Mouse (Mus musculus): ENCODE measurements around the gene Arhgap23. TPM values are rescaled to one million over a fixed set of nuclear protein-coding genes. Genes with fewer than 3 reads are reported as not detected.

The Arhgap23 gene
- total and polyA plus RNA-seq, 2 experiments from 2014 or later, result 9.6 to 80.2 TPM

GRCm38 (mm10) chr11:97545808-97546560, 130.7 kb downstream of the Arhgap23 start:
- 8% methylated on average over 26 of the region's 26 CpGs for WGBS
- Histone ChIP-seq H3K36me3 (ENCODE audit: insufficient read depth, low read length) (peaks cover 4% of the 10 kb centered on the region), H3K4me3 (ENCODE audit: low read depth, low read length) (peak overlapping the region; percentile 42), H3K4me1 (ENCODE audit: insufficient read depth, low read length) (peaks cover 14% of the 10 kb centered on the region), H3K27me3 (ENCODE audit: insufficient read depth, low read length) (no peaks in the 10 kb centered on the region), H3K27ac (ENCODE audit: low read depth, low read length) (no peak overlapping the region), H3K9me3 (ENCODE audit: low read length) (no peaks in the 10 kb centered on the region), H3K9ac (replicated peaks; ENCODE audit: low read length, poor library complexity, severe bottlenecking) (peak overlapping the region; percentile 59), H3K4me2 (ENCODE audit: low read depth, low read length, poor library complexity, severe bottlenecking) (peak overlapping the region; percentile 65)
- no peak for TF ChIP-seq CTCF (IDR thresholded peaks at IDR 0.05)
- DNase-seq (ENCODE audit: low spot score), result no peak
- no peak for ATAC-seq (ENCODE audit: low FRiP score)

DNA sequence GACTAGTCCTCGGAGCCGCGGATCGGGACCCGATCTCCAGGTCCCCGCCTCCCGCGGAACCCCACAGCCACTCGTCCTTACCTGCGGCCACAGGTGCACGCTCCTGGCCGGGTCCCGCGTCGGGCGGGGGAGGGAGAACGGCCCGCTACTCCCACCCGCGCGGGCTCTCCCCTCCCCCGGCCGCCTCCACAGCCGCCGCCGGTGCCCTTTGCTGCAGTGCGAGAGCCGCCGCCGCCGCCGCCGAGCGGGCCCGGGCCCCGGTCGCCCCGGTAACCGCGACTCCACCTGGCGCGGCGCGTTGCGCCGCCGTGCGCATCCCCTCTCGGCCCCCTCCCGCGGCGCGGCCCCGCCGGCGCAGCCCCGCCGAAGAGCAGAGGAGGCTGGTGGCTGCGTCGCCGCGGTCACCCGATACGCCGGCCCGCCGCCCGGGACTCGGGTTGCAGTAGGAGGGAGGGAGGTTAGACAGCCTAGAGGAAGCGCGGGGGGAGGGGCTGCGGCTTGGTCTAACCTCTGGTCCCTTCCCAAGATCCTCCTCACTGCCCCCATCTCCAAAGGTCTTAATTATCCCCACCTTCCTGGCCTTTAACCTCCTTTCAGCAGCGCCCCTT, 131.6 kb downstream of the Arhgap23 start:
- 1% methylated on average over 37 of the region's 73 CpGs for WGBS
- H3K4me3 ChIP-seq (ENCODE audit: low read depth, low read length), result peak overlapping the region; percentile 42
- no peaks in the 10 kb centered on the region for H3K9me3 ChIP-seq (ENCODE audit: low read length)
- H3K4me2 ChIP-seq (ENCODE audit: low read depth, low read length, poor library complexity, severe bottlenecking), result peak overlapping the region; percentile 65
- ATAC-seq (ENCODE audit: low FRiP score) (peak; percentile 48; the same call in 1 of the 2 replicates), DNase-seq (ENCODE audit: low spot score) (no peak)
- peaks cover 4% of the 10 kb centered on the region for H3K36me3 ChIP-seq (ENCODE audit: insufficient read depth, low read length)
- H3K4me1 ChIP-seq (ENCODE audit: insufficient read depth, low read length), result peaks cover 14% of the 10 kb centered on the region
- TF ChIP-seq CTCF (IDR thresholded peaks at IDR 0.05), result no peak
- H3K27me3 ChIP-seq (ENCODE audit: insufficient read depth, low read length), result no peaks in the 10 kb centered on the region; the same call in 1 of the 2 replicates
- no peak overlapping the region for H3K27ac ChIP-seq (ENCODE audit: low read depth, low read length)
- peak overlapping the region; percentile 59 for H3K9ac ChIP-seq (replicated peaks; ENCODE audit: low read length, poor library complexity, severe bottlenecking)

- Histone ChIP-seq H3K27me3 (ENCODE audit: insufficient read depth, low read length) (no peaks in the 10 kb centered on the region; the same call in 1 of the 2 replicates), H3K27ac (ENCODE audit: low read depth, low read length) (no peak overlapping the region), H3K9ac (replicated peaks; ENCODE audit: low read length, poor library complexity, severe bottlenecking) (no peak overlapping the region; the same call in 1 of the 2 replicates), H3K4me3 (ENCODE audit: low read depth, low read length) (no peak overlapping the region), H3K4me2 (ENCODE audit: low read depth, low read length, poor library complexity, severe bottlenecking) (no peak overlapping the region), H3K4me1 (ENCODE audit: insufficient read depth, low read length) (peaks cover 20% of the 10 kb centered on the region), H3K36me3 (ENCODE audit: insufficient read depth, low read length) (peaks cover 4% of the 10 kb centered on the region; the same call in 1 of the 2 replicates), H3K9me3 (ENCODE audit: low read length) (no peaks in the 10 kb centered on the region)
- TF ChIP-seq CTCF (IDR thresholded peaks at IDR 0.05), result peak; percentile 33
- 68% methylated on average over 12 of the region's 12 CpGs for WGBS
- DNase-seq (ENCODE audit: low spot score) (no peak), ATAC-seq (ENCODE audit: low FRiP score) (no peak)
These were observed 132.8 kb downstream of the Arhgap23 start for GRCm38 (mm10) chr11:97547957-97548706.

DNA sequence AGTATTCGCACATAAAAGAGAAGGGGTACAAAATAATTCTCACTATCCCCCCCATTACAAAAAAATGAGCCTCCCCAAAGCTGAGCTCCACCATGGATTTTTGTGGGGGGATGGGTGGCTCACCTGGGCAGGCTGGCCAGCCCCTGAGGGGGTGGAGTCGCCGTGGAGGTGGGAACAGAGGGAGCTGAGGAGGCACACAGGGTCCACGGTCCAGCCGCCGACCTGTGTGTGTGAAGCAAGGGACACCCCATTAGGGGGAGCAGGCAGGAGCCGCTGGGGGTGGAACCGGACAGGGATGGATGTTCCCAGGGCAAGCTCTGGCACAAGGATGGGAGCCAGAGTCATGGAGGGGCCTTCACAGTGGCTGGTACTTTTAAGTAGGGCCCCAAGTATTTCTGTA, 133.4 kb downstream of the Arhgap23 start:
- Histone ChIP-seq H3K9ac (replicated peaks; ENCODE audit: low read length, poor library complexity, severe bottlenecking) (no peak overlapping the region), H3K27me3 (ENCODE audit: insufficient read depth, low read length) (no peaks in the 10 kb centered on the region; the same call in 1 of the 2 replicates), H3K9me3 (ENCODE audit: low read length) (no peaks in the 10 kb centered on the region), H3K4me2 (ENCODE audit: low read depth, low read length, poor library complexity, severe bottlenecking) (no peak overlapping the region), H3K27ac (ENCODE audit: low read depth, low read length) (no peak overlapping the region), H3K4me3 (ENCODE audit: low read depth, low read length) (no peak overlapping the region), H3K36me3 (ENCODE audit: insufficient read depth, low read length) (peaks cover 4% of the 10 kb centered on the region; the same call in 1 of the 2 replicates), H3K4me1 (ENCODE audit: insufficient read depth, low read length) (peaks cover 14% of the 10 kb centered on the region)
- ATAC-seq (ENCODE audit: low FRiP score) (no peak), DNase-seq (ENCODE audit: low spot score) (no peak)
- WGBS, result 65% methylated on average over 8 of the region's 8 CpGs
- TF ChIP-seq CTCF (IDR thresholded peaks at IDR 0.05), result no peak

Other genes with a start within 250 kb of the Arhgap23 start
- gene Kpnb1, start 227.7 kb upstream of the Arhgap23 start, total RNA-seq (2014; rRNA removed), result 104 and 118 TPM in 2 replicates
- gene Kpnb1, start 227.7 kb upstream of the Arhgap23 start, polyA plus RNA-seq (2015; fragmentation: Nextera tagmentation; extraction: Ambion mirVana), result 23.0 and 25.0 TPM in 2 replicates
- gene Npepps, start 134.9 kb upstream of the Arhgap23 start, total RNA-seq (2014; rRNA removed), result 52.5 and 81.0 TPM in 2 replicates
- 97.8 and 109 TPM in 2 replicates for gene Npepps, start 134.9 kb upstream of the Arhgap23 start, polyA plus RNA-seq (2015; fragmentation: Nextera tagmentation; extraction: Ambion mirVana)
- gene Mrpl45, start 99.8 kb upstream of the Arhgap23 start, total RNA-seq (2014; rRNA removed), result 21.4 and 29.1 TPM in 2 replicates
- 33.0 and 36.0 TPM in 2 replicates for gene Mrpl45, start 99.8 kb upstream of the Arhgap23 start, polyA plus RNA-seq (2015; fragmentation: Nextera tagmentation; extraction: Ambion mirVana)
- 0.57 and 0.71 TPM in 2 replicates for gene Gpr179, start 63.5 kb upstream of the Arhgap23 start, total RNA-seq (2014; rRNA removed)
- 0.66 and 0.78 TPM in 2 replicates for gene Gpr179, start 63.5 kb upstream of the Arhgap23 start, polyA plus RNA-seq (2015; fragmentation: Nextera tagmentation; extraction: Ambion mirVana)
- gene Socs7, start 53.0 kb upstream of the Arhgap23 start, total RNA-seq (2014; rRNA removed), result 54.9 and 60.4 TPM in 2 replicates
- 6.9 and 7.4 TPM in 2 replicates for gene Socs7, start 53.0 kb upstream of the Arhgap23 start, polyA plus RNA-seq (2015; fragmentation: Nextera tagmentation; extraction: Ambion mirVana)
- gene 4933428G20Rik, start 84.8 kb downstream of the Arhgap23 start, total RNA-seq (2014; rRNA removed), result 0.28 TPM in 1 of 2 replicates, not detected in the other
- 0.34 and 0.91 TPM in 2 replicates for gene 4933428G20Rik, start 84.8 kb downstream of the Arhgap23 start, polyA plus RNA-seq (2015; fragmentation: Nextera tagmentation; extraction: Ambion mirVana)
- gene Srcin1, start 160.7 kb downstream of the Arhgap23 start, total RNA-seq (2014; rRNA removed), result 95.0 and 100 TPM in 2 replicates
- gene Srcin1, start 160.7 kb downstream of the Arhgap23 start, polyA plus RNA-seq (2015; fragmentation: Nextera tagmentation; extraction: Ambion mirVana), result 13.1 and 14.0 TPM in 2 replicates
- gene Epop, start 214.2 kb downstream of the Arhgap23 start, total RNA-seq (2014; rRNA removed), result 5.0 and 8.4 TPM in 2 replicates
- gene Epop, start 214.2 kb downstream of the Arhgap23 start, polyA plus RNA-seq (2015; fragmentation: Nextera tagmentation; extraction: Ambion mirVana), result 1.5 and 1.6 TPM in 2 replicates
- 43.9 and 52.8 TPM in 2 replicates for gene Mllt6, start 247.9 kb downstream of the Arhgap23 start, total RNA-seq (2014; rRNA removed)
- gene Mllt6, start 247.9 kb downstream of the Arhgap23 start, polyA plus RNA-seq (2015; fragmentation: Nextera tagmentation; extraction: Ambion mirVana), result 1.5 and 1.7 TPM in 2 replicates